Mouse (Mus musculus): ENCODE results near the gene Tex44. TPM values are rescaled to one million over a fixed set of nuclear protein-coding genes. Genes with fewer than 3 reads are reported as not detected.
A peak's percentile ranks its signal among the peaks of the same experiment; 100 is the strongest.

Gene Tex44
- total RNA-seq (2021): not detected
- long read RNA-seq, experiment 1: 0 reads
- long read RNA-seq, experiment 2: 0 reads

DNA sequence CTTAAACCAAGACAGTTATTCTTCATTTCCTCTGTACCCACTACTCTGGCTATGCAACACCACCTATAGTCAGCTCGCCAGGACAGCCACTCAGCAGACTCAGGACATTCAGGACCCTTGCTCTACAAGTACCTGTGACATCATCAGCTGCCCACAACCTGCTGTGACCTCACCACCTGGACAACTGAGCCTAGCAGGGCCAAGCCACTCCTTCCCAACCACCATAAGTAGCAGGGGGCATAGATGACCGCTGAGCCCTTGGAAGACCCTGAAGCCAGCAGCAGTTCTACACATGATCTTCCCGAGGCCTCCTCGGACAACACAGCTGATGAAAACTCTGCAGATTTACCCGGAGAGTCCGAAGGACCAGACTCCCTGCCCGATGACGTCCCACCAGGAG lies at the start of gene Tex44, which contains the start of gene Nmur1:
Gene Tex44 (plus strand): TSS at position 202 of the 400 bp plus-strand sequence.
Gene Nmur1 (minus strand): TSS at position 101 of the 400 bp plus-strand sequence.
- no peak for DNase-seq
- intact Hi-C loops (cut with DNase I): no loop called here

DNA sequence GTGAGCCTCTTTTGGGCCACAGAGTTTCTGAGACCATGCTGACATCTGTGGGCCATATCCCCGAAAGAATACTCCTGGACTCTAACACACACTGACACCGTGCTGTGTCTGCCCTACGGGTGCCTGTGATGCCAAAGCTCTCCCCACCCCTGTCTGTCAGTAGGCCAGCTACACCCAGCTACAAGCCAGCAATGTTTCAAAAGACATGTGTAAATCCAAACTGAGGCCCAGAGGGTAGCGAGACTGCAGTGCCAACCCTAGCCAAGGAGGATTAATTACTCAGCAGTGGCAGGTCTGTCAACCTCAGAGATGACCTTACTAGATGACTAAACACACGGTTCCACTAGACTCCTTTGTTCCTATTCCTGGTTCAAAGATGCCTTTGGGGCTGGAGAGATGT lies 49.8 kb upstream of the Tex44 start:
- no peak for DNase-seq
- intact Hi-C loops (cut with DNase I): no loop called here

DNA sequence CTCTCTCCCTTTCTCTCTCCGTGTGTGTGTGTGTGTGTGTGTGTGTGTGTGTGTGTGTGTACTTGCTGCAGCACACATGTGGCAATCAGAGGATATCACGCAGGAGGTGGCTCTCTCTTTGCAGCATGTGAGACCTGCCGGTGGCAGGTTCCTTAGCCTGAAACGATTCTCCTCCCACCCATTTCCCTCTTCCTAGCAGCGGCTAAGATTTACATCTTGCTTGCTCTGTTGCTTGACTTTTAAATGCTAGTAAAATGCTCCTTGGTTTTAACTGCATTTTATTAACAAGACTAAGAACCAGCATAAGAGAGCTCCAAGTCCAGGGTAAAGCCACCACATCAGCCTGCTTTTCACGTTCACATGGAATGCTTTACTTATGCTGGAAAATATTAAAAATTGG lies 47.5 kb upstream of the Tex44 start:
- DNase-seq: no peak
- intact Hi-C loops (cut with DNase I): no loop called here

DNA sequence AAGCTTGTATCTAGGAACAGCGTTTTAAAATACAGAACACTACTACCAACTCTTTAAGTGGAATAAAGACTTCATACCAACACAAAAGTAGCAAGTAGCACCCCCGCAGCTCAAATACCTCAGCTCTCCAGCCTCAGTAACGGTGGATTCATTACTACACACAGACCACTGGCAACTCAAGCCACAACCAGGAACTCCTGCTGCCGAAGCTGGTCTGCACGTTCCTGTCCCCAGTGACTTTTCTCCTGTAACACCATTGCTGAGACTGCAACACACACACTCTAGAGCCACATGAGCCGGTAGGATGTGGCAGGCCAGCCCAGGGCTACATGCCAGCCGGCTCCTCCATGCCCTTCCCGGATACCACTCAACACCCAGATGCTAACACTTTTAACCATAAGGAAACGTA lies 47.0 kb upstream of the Tex44 start:
- DNase-seq: peak in 1 of 2 experiments; percentile 13
- intact Hi-C loops (cut with DNase I): no loop called here

DNA sequence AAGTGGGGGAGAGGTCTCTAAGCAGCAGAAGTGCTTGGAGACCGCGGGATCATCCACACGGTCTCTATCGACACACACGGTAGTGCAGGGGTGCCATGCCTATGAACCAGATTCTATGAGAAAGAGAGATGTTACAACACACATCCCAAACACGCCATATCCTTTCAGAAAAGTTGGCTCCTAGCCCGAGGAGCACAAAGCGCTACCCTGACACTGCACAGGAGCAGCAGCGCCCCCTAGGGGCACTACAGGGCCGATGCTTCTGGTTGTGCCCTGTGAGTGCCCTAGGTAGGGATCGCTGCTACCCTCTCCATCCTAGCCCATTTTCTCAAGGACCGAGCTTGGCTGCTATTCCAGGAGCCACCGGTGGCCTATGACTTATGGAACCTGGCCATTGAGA lies 45.1 kb upstream of the Tex44 start:
- peak in 1 of 2 experiments; percentile 19 for DNase-seq
- intact Hi-C loops (cut with DNase I): no loop called here

DNA sequence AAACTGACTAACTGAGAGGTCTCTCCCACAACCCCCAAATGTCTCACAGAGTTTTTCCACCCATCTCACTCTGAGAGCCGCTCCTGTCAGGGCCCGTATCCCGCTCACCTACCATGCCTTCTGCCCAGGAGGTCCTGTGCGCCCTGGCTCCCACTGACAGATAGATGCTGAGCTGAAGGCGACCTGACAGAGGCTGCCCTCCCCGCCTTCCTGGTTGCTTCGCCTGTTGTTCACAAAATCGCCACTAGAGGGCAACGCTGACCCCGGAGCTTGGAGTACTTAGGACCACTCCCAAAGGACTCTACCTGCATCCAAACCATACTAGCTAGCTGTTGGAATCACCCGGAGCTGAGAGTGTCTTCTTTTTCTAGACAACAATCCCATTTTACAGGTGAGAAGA lies 36.9 kb upstream of the Tex44 start:
- intact Hi-C loops (cut with DNase I): loop anchor here (2.0 kb wide), 1 partner anchor 40 kb away; no protein-coding TSS in a partner anchor
- DNase-seq: peak; percentile 38 to 56

DNA sequence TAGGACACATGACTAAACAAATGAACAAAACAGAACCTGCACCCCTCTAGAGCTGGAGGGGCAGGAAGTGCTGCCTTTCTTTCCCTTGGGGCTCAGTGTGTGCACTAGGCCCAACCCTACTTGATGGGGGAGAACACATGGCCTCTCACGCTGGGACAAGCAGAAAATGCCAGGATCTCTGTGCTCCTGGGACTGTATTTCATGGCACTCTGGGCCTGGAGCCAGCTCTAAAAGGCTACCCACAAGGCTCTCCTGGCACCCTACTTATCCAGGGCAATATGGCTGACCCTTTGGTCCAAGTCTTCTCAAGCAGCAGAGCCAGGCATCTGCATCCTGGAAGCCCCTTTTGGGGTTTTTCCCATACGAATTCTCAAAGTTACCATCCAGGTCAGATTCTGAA lies 34.7 kb upstream of the Tex44 start:
- intact Hi-C loops (cut with DNase I): no loop called here
- DNase-seq: no peak

DNA sequence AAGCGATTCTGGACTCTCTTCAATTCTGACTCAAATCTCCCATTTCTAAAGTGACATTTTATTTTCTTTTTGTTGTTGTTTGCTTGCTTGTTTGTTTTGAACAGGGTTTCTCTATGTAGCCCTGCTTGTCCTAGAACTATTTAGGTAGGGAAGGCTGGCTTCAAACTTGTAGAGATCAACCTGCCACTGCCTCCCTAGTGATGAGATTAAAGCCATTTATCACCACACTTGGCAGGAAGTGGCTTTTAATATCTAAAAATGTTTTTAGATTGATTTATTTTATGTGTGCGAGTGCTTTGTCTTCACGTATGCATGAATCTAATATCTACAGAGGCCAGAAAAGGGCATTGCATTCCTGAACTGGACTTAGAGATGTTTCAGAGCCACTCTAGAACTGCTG lies 32.9 kb upstream of the Tex44 start:
- intact Hi-C loops (cut with DNase I): no loop called here

DNA sequence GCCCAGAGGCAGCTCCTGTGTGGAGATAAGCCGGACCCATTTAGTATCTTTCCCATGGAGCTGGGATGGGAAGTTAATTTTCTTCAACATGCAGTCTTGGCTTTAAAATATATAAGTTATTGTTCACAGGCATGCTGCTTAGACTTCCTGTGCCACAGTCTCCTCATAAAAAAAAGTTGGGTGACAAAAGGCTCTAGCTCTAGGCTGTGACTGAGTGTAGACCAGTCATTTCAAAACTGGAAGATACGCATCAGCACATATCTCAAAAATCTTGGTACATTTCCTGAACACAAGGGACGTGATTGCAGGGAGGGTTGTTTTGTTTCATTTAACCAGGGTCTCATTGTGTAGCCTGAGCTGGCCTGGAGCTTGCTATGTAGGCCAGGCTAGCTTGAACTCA lies 31.9 kb upstream of the Tex44 start:
- intact Hi-C loops (cut with DNase I): no loop called here

More for the DNA sequence above, 32.9 kb upstream of the Tex44 start:
- no peak for DNase-seq

DNA sequence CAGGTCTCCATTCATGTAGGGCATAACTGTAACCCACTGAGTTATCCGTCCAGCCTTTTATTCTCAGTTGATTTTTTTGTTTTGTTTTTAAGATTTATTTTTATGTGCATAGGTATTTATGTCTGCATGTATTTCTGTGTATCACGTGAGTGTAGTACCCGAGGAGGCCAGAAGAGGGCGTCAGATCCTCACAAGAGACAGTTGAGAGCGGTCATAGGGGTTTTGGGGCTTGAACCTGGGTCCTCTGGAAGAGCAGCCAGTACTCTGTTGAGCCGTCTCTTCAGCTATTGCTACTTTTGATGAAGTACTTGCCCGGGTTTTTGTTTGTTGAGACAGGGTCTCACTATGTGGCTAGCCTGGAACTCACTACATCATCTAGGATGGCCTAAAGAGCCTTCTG lies 30.2 kb upstream of the Tex44 start:
- intact Hi-C loops (cut with DNase I): no loop called here
- DNase-seq: no peak

More for the DNA sequence above, 31.9 kb upstream of the Tex44 start:
- DNase-seq: no peak

DNA sequence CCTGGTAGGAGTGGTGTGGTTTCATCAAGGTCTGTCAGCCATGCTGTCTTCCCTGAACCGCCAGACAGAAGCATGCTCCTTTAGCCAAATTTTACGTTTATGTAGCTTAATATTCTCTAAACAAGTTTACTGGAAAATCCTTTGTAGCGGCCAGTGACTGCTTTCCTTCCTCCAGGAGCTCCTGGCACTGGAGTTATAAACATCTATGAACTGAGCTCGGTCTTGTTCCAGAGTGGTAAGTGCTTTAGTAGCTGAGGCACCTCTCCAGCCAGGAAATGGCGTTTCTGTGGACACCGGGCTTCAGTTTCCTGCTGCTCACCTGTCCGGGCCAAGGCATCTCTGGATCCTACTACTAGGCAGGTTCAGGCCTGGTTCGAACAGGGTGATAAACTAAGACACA lies 28.5 kb upstream of the Tex44 start:
- intact Hi-C loops (cut with DNase I): no loop called here
- no peak for DNase-seq

DNA sequence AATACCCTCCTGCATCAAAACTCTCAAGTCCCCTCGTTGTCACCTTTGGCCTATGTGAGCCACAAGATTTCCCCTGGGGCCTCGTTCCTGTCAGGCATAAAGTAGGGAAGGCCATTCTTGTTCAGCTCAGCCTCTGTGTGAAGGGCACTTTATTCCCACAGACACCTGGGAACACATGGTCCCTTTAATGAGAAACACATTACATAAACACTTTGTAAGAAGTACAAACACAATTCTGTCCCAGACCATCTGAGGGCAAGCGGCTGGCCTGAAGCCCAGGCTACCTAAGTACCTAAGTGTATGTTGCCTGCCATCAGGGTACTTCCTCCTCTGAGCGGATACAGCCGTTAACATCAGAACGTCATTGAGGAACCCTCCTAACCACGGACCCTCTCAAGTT lies 27.9 kb upstream of the Tex44 start:
- intact Hi-C loops (cut with DNase I): no loop called here
- DNase-seq: no peak

DNA sequence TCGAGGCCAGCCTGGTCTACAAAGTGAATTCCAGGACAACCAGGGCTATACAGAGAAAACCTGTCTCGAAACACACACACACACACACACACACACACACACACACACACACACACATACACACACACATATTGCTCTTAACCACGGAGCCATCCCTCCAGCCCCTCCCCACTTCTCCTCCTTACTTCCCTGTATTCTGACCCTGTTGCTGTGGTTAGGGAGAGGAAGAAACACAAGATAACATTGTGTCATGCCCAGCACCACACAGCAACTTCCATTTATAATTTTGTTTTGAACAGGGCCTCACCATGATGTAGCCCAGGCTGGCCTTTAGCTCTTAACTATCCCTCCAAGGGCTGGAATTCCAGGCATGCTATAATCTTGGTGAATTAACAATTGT lies 26.8 kb upstream of the Tex44 start:
- intact Hi-C loops (cut with DNase I): no loop called here
- DNase-seq: no peak

DNA sequence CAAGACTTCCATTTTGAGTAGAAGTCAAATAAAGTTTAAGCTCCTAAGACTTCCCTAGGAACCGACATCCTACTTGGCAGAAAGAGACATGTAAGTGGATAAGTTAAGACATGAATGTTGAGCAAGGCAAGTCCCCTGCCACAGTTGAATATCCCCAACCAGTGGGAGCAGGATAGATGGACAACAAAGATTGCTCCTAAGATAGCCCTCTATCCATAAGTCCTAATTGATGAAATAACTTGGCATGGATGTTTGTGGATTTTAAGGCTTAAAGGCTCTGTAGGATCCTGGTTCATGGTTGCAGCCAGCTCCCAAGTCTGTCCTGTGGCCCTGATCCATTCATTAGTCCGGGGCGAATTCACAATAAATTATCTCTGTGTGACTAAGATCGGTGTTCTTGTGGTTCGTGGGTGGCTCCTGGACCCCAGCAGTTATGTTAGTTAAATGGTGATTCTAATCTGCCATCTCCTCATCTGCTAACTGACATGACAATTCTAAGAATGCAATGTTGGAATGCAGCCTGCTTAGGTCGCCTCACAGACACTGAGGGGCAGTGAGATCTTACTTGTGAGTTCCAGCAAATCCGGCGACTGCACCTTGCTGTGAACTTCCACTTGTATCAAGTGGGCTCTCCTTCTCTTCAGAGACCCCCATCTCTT lies 25.9 kb upstream of the Tex44 start:
- no peak for DNase-seq
- intact Hi-C loops (cut with DNase I): no loop called here

DNA sequence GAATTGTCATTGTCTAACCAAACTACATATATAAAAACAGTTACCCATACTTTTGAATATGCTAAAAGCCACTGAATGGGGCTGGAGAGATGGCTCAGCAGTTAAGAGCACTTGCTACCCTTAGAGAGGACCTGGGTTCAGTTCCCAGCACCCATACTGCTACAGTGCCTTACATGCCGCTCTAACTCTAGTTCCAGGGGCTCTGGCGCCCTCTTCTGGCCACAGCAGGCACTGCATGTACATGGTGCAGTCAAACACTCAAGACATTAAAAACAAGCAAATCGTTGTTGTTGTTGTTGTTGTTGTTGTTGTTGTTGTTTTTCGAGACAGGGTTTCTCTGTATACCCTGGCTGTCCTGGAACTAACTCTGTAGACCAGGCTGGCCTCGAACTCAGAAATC lies 21.3 kb upstream of the Tex44 start:
- DNase-seq: no peak
- intact Hi-C loops (cut with DNase I): no loop called here

DNA sequence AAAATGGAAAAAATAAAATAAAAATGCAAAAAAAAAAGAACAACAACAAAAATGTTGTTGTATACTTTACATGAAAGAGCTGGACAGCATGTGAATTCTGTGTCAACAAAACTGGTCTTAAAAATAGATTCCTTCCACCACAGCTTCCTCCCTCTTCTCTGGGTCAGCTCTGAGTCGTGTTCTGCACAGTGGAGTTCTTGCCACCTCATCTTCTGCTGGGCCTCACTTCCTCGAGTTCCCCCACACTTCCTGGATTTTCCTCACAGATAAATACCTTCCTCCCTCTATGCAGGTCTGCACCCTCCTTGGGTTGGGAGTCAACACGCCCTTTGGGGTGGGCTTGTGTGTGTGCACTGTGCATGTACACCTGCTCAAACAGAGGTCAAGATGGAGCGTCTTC lies 19.8 kb upstream of the Tex44 start:
- intact Hi-C loops (cut with DNase I): no loop called here
- no peak for DNase-seq

DNA sequence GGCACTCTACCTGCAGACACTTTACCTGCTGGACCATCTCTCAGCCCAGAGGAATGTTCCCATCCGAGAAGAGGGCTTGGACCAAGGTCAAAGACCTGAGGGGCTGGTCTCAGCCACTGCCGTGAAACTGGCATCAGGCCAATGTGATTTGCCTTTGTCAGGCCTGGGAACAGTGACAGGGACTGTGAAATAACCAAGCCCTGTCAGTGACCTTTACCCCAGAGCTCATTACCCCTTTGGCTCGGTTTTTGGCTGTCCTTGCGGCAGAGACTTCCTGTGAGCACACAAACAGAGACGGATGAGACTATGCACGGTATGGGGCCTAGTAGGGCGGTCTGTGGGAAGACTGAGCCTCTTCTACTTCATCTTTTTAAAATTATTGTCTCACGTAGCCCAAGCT lies 19.2 kb upstream of the Tex44 start:
- intact Hi-C loops (cut with DNase I): no loop called here
- DNase-seq: no peak

DNA sequence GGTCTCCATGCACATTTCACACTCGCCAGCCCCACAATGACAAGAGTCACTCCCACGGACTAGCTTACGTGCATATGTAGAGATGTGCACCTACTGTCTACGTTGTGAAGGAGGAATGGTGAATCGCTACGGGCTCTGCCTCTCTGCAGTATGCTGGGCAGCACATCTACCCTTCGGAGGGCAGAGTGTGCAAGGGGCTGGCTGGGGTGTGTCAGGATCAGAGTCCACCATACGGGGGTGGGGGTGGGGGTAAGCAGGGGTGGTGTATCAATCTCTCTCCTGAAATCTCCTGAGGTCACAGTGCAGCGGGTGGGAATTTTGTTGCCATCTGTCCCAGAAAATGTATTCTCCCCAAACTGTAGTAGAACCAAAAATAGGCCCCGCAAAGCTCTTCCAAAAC lies 17.6 kb upstream of the Tex44 start:
- intact Hi-C loops (cut with DNase I): no loop called here
- DNase-seq: no peak

DNA sequence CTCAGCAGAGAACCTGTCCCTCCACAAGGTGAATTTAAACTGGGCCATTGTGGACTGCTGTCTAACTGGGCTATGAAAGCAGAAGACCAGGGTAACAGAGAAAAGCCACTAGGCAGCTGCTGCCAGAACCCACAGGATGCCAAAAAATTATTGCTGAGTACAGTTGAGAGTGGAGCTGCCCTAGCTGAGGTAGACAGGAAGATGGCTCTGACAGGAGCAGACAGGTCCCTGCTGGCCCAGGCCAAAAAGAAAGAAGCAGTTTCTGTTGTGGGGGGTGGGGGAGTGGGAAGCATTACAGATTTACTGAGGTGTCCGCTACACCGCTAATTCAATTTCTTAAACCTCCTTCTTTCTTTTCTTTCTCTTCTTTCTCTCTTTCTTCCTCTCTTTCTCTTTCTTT lies 16.7 kb upstream of the Tex44 start:
- intact Hi-C loops (cut with DNase I): no loop called here
- no peak for DNase-seq

DNA sequence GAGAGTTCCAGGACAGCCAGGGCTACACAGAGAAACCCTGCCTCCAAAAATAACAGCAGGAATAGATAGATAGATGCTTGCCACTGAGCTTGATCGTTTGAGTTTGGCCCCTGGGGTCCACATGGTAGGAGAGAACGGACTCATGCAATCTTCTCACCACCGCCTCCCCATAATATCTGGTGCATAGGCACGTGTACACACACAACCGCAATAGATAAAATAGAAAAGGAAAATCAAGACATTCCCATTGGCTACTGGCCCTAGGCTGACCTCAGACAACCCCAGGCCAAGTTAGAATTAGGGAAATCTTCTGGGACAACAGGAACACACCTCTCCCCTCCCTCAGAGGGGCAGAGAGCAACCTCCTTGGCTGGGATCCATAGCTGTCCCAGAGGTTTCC lies 11.4 kb upstream of the Tex44 start:
- intact Hi-C loops (cut with DNase I): loop anchor here (2.0 kb wide), 1 partner anchor 14 kb away; no protein-coding TSS in a partner anchor
- no peak for DNase-seq

DNA sequence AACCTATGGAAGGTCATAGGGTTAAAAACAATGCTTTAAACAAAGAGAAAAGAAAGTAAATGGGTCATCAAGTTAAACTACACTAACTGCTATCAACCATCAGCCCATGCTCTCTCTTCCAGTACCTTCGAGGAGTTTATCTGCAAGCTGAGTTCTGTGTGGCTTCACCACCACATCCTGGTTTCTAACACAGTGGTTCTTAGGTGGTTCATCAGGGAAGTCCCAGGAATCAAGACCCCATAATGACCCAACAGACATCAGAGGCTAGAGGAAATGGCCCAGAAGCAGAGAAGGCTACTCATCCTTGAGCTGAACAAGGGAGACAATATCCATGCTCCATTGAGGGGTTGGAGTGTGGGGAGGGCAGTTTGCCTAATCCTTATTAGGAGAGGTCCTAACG lies 11.0 kb upstream of the Tex44 start:
- no peak for DNase-seq
- intact Hi-C loops (cut with DNase I): loop anchor here (2.0 kb wide), 1 partner anchor 14 kb away; no protein-coding TSS in a partner anchor

DNA sequence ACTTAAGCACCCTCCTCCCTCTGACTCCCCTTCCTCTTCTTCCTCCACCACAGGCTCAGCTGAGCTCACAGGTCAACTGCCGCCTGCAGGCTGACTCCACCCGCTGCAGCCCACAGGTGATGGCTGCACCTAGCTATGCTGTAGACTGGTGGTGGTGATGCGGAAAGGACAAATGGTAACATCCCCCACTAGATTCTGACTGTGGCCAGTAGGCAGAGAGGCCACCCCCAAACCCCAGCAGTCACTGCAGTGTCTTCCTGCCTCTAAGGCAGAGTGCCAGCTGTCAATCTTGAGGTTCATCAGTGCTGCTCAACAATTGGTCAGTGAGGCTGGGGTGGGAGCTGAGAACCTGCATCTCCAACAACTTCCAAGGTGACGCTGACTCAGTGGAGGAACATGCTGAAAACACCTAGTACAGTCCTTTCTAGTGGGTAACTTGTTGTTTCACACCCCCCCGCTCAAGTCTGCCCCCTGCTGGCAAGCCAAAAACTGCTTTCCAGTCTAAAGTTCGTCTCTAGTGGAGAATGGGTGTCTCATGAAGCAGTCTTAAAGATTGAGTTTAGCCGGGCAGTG lies 10.4 kb upstream of the Tex44 start:
- intact Hi-C loops (cut with DNase I): loop anchor here (2.0 kb wide), 1 partner anchor 13 kb away; no protein-coding TSS in a partner anchor
- DNase-seq: no peak
